Mouse (Mus musculus) embryonic facial prominence, embryonic 12.5 days (tissue): ENCODE measurements at regions not wholly inside any gene's neighbourhood (a gene's known extent, or its start where the extent isn't known, plus 50 kb on each side); places are given as distances from the start of the nearest gene placed in this dataset.

ENCODE experiments used
- ATAC-seq: fragments of 200-750 bp; cut with Nextera tagmentation; 2 replicates; pipeline ENCODE4 v1.8.0; 2017; ENCODE audit not compliant: insufficient number of reproducible peaks, insufficient read depth, low FRiP score, low TSS enrichment
- H3K27ac ChIP-seq: fragments of 300-500 bp; sonication (generic); 2 replicates; pipeline ENCODE4 v1.5.1; 2016; ENCODE audit warnings: mild to moderate bottlenecking
- H3K27me3 ChIP-seq: fragments of 300-500 bp; sonication (generic); 2 replicates; pipeline ENCODE4 v1.6.1; 2016; ENCODE audit warnings: mild to moderate bottlenecking, moderate library complexity
- H3K36me3 ChIP-seq: fragments of 300-500 bp; sonication (generic); 2 replicates; pipeline ENCODE4 v1.6.1; 2016; ENCODE audit warnings: mild to moderate bottlenecking
- H3K4me1 ChIP-seq: fragments of 300-500 bp; sonication (generic); 2 replicates; pipeline ENCODE4 v1.6.1; 2016
- H3K4me2 ChIP-seq: fragments of 300-500 bp; sonication (generic); replicated peaks from 2 replicates; pipeline ENCODE4 v1.6.1; 2016; ENCODE audit warnings: mild to moderate bottlenecking, moderate library complexity
- H3K4me3 ChIP-seq: fragments of 300-500 bp; sonication (generic); 2 replicates; pipeline ENCODE4 v1.5.1; 2016; ENCODE audit warnings: mild to moderate bottlenecking
- H3K9ac ChIP-seq: fragments of 300-500 bp; sonication (generic); 2 replicates; pipeline ENCODE4 v1.6.1; 2016; ENCODE audit warnings: mild to moderate bottlenecking, moderate library complexity
- H3K9me3 ChIP-seq: fragments of 300-500 bp; sonication (generic); 2 replicates; pipeline ENCODE4 v1.6.1; 2016; ENCODE audit warnings: mild to moderate bottlenecking, moderate library complexity
- WGBS: fragments of 180-500 bp; shearing (Covaris S2); methylation state at CpG from one replicate; pipeline ENCODE4 v1.1.7; 2016; 5-methylcytosine and 5-hydroxymethylcytosine counted together

- Histone ChIP-seq H3K4me2 (no peak overlapping the region), H3K9ac (no peak overlapping the region), H3K27me3 (no peaks in the 10 kb centered on the region; the same call in 1 of the 2 replicates), H3K4me1 (no peaks in the 10 kb centered on the region), H3K27ac (no peak overlapping the region), H3K4me3 (no peak overlapping the region), H3K9me3 (no peaks in the 10 kb centered on the region), H3K36me3 (no peaks in the 10 kb centered on the region)
- WGBS, result 75% methylated on average over 5 of the region's 5 CpGs
- no peak for ATAC-seq
These were observed 391.2 kb downstream of the Mllt3 start for GRCm38 (mm10) chr4:87642002-87642401.

- H3K4me2 ChIP-seq, result no peak overlapping the region
- H3K4me3 ChIP-seq, result no peak overlapping the region
- peaks cover under 1% of the 10 kb centered on the region; the same call in 1 of the 2 replicates for H3K27me3 ChIP-seq
- no peak overlapping the region for H3K9ac ChIP-seq
- no peak overlapping the region for H3K27ac ChIP-seq
- H3K4me1 ChIP-seq, result no peaks in the 10 kb centered on the region
- no peaks in the 10 kb centered on the region for H3K36me3 ChIP-seq
- WGBS, result 70% methylated on average over 3 of the region's 3 CpGs
- H3K9me3 ChIP-seq, result no peaks in the 10 kb centered on the region
- ATAC-seq, result no peak
These were observed 391.6 kb downstream of the Mllt3 start for GRCm38 (mm10) chr4:87641551-87641950.

- no peaks in the 10 kb centered on the region for H3K9me3 ChIP-seq
- H3K4me2 ChIP-seq, result no peak overlapping the region
- H3K36me3 ChIP-seq, result no peaks in the 10 kb centered on the region
- no peak overlapping the region for H3K9ac ChIP-seq
- H3K27me3 ChIP-seq, result peaks cover 4% of the 10 kb centered on the region; the same call in 1 of the 2 replicates
- H3K27ac ChIP-seq, result no peak overlapping the region
- no peak overlapping the region for H3K4me3 ChIP-seq
- no peak for ATAC-seq
- WGBS, result 15% methylated on average over 1 of the region's 1 CpGs
- H3K4me1 ChIP-seq, result no peaks in the 10 kb centered on the region
These were observed 394.9 kb downstream of the Mllt3 start for GRCm38 (mm10) chr4:87638380-87638646.

GRCm38 (mm10) chr4:87637629-87638379, 395.4 kb downstream of the Mllt3 start:
- 32% methylated on average over 3 of the region's 3 CpGs for WGBS
- Histone ChIP-seq H3K27ac (no peak overlapping the region), H3K27me3 (peaks cover 4% of the 10 kb centered on the region; the same call in 1 of the 2 replicates), H3K9ac (no peak overlapping the region), H3K9me3 (no peaks in the 10 kb centered on the region), H3K4me2 (no peak overlapping the region), H3K4me1 (no peaks in the 10 kb centered on the region), H3K4me3 (no peak overlapping the region), H3K36me3 (no peaks in the 10 kb centered on the region)
- ATAC-seq, result no peak

GRCm38 (mm10) chr4:87611116-87611515, 380.8 kb upstream of the Slc24a2 start:
- no peaks in the 10 kb centered on the region for H3K36me3 ChIP-seq
- no peak overlapping the region for H3K9ac ChIP-seq
- no peak overlapping the region for H3K4me2 ChIP-seq
- WGBS, result 67% methylated on average over 1 of the region's 1 CpGs
- no peaks in the 10 kb centered on the region for H3K9me3 ChIP-seq
- no peak for ATAC-seq
- no peak overlapping the region for H3K27ac ChIP-seq
- H3K27me3 ChIP-seq, result no peaks in the 10 kb centered on the region
- no peaks in the 10 kb centered on the region for H3K4me1 ChIP-seq
- H3K4me3 ChIP-seq, result no peak overlapping the region

GRCm38 (mm10) chr4:87593644-87594043, 363.4 kb upstream of the Slc24a2 start:
- ATAC-seq, result no peak
- Histone ChIP-seq H3K4me2 (no peak overlapping the region), H3K9me3 (no peaks in the 10 kb centered on the region), H3K36me3 (no peaks in the 10 kb centered on the region), H3K4me1 (no peaks in the 10 kb centered on the region), H3K4me3 (no peak overlapping the region), H3K27ac (no peak overlapping the region), H3K27me3 (no peaks in the 10 kb centered on the region), H3K9ac (no peak overlapping the region)
- 67% methylated on average over 3 of the region's 3 CpGs for WGBS

GRCm38 (mm10) chr4:87590797-87591196, 360.5 kb upstream of the Slc24a2 start:
- Histone ChIP-seq H3K27me3 (no peaks in the 10 kb centered on the region), H3K4me1 (no peaks in the 10 kb centered on the region), H3K4me2 (no peak overlapping the region), H3K9me3 (no peaks in the 10 kb centered on the region), H3K36me3 (no peaks in the 10 kb centered on the region), H3K9ac (no peak overlapping the region), H3K4me3 (no peak overlapping the region), H3K27ac (no peak overlapping the region)
- 91% methylated on average over 3 of the region's 3 CpGs for WGBS
- no peak for ATAC-seq

GRCm38 (mm10) chr4:87578164-87578563, 347.9 kb upstream of the Slc24a2 start:
- Histone ChIP-seq H3K4me2 (no peak overlapping the region), H3K36me3 (no peaks in the 10 kb centered on the region), H3K9ac (no peak overlapping the region), H3K4me1 (no peaks in the 10 kb centered on the region; the same call in 1 of the 2 replicates), H3K9me3 (no peaks in the 10 kb centered on the region), H3K27ac (no peak overlapping the region), H3K27me3 (no peaks in the 10 kb centered on the region), H3K4me3 (no peak overlapping the region)
- ATAC-seq, result no peak
- 72% methylated on average over 3 of the region's 3 CpGs for WGBS

GRCm38 (mm10) chr4:87570950-87571349, 340.7 kb upstream of the Slc24a2 start:
- Histone ChIP-seq H3K27ac (no peak overlapping the region), H3K9me3 (no peaks in the 10 kb centered on the region), H3K9ac (no peak overlapping the region), H3K36me3 (no peaks in the 10 kb centered on the region), H3K4me3 (no peak overlapping the region), H3K4me1 (no peaks in the 10 kb centered on the region), H3K27me3 (no peaks in the 10 kb centered on the region), H3K4me2 (no peak overlapping the region)
- 88% methylated on average over 8 of the region's 8 CpGs for WGBS
- ATAC-seq, result no peak

- Histone ChIP-seq H3K4me1 (no peaks in the 10 kb centered on the region), H3K27ac (no peak overlapping the region), H3K9ac (no peak overlapping the region), H3K4me3 (no peak overlapping the region), H3K9me3 (no peaks in the 10 kb centered on the region), H3K36me3 (no peaks in the 10 kb centered on the region), H3K4me2 (no peak overlapping the region), H3K27me3 (no peaks in the 10 kb centered on the region)
- WGBS, result 78% methylated on average over 13 of the region's 13 CpGs
- ATAC-seq, result no peak
These were observed 340.2 kb upstream of the Slc24a2 start for GRCm38 (mm10) chr4:87570470-87570891.

- H3K27ac ChIP-seq, result no peak overlapping the region
- H3K27me3 ChIP-seq, result no peaks in the 10 kb centered on the region
- no peak for ATAC-seq
- H3K9ac ChIP-seq, result no peak overlapping the region
- no peak overlapping the region for H3K4me3 ChIP-seq
- 87% methylated on average over 2 of the region's 2 CpGs for WGBS
- H3K4me1 ChIP-seq, result no peaks in the 10 kb centered on the region
- H3K4me2 ChIP-seq, result no peak overlapping the region
- no peaks in the 10 kb centered on the region for H3K9me3 ChIP-seq
- no peaks in the 10 kb centered on the region for H3K36me3 ChIP-seq
These were observed 336.3 kb upstream of the Slc24a2 start for GRCm38 (mm10) chr4:87566616-87567015.

- Histone ChIP-seq H3K9me3 (0 out of 2 replicates have a peak, but pooled peaks cover 6% of the 10 kb centered on the region), H3K27me3 (no peaks in the 10 kb centered on the region), H3K36me3 (no peaks in the 10 kb centered on the region), H3K9ac (no peak overlapping the region), H3K4me3 (no peak overlapping the region), H3K4me2 (no peak overlapping the region), H3K27ac (no peak overlapping the region), H3K4me1 (no peaks in the 10 kb centered on the region)
- 86% methylated on average over 3 of the region's 3 CpGs for WGBS
- no peak for ATAC-seq
These were observed 324.6 kb upstream of the Slc24a2 start for GRCm38 (mm10) chr4:87554912-87555311.
